Mouse (Mus musculus) yolk sac, embryonic 10.5 days (tissue): Measurements from ENCODE around the gene Tmem238.
"Not testable (repeated sequence)": the region's sequence is repeated elsewhere in the genome, so short reads cannot be mapped to it uniquely, and the experiment has no call there.

Source experiments
- DNase-seq: peaks from one replicate; pipeline ENCODE4 v3.0.0-alpha.2; 2017; ENCODE audit warnings: low spot score

Tmem238 gene

DNA sequence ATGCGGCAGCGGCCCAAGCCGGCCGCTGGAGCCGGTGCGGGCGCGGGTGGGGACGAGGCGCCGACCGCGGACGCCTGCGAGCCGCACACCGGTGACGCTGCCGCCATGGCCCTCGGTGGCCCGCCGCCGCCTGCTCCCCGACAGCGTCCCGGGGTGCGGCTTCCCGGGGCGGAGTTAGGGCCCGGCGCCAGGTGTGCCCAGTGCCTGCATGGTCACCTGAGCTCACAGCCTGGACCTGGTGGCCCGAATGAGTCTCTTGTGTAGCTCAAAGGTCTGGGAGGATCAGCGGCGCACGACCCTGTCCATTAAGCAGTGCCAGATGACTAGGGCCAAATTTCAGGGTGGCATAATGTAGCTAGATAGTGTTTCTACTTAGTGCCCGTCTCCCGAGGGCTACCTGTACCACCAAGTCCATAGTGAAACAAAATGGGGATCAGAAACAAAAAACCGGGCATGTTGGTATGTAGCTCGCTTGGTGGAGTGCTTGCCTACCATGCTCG is at the start of gene Tmem238:
Gene Tmem238, minus strand, starts transcription at position 221 of the 500 bp plus-strand sequence.
- DNase-seq, result peak; percentile 27

DNA sequence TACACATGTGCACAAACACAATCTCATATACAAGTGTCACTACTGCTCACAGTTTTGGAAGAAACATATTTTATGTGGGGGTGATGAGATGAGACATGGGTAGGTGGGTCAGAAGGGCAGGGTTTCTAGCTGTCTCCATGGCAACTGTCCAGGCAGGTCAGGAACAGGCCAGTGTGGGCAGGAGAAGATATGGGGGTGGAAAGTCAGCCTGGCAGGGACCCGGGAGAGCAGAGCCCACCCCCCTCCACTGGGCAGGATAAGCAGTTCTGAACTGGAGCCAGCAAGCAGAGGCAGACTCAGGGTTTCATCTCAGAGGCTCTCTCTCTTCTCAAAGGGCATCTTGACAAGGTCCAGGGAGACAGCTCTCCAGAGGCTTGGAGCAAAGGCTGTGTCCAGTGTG is 48.2 kb upstream of the Tmem238 start:
- no peak for DNase-seq

DNA sequence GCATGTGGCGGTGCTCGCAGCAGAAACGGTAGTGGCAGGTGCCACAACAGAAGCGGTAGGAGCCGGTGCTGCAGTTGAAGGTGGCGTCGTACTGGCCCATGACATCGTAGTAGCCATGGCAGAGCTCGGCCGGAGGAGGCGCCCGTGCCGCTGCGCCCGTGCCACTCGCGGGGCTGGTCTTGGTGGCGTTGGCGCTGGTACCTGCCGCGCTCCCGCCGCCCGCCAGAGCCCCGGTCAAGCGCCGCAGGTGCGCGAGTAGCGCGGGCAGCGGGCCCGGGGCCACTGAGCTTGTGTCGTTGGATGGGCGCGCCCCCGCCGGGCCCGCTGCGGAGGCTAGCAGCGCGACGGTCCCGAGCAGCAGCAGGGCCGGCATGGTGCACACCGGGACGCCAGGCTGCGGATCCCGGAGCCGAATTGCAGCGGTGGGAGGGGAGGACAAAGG is 46.9 kb upstream of the Tmem238 start:
- DNase-seq, result no peak

DNA sequence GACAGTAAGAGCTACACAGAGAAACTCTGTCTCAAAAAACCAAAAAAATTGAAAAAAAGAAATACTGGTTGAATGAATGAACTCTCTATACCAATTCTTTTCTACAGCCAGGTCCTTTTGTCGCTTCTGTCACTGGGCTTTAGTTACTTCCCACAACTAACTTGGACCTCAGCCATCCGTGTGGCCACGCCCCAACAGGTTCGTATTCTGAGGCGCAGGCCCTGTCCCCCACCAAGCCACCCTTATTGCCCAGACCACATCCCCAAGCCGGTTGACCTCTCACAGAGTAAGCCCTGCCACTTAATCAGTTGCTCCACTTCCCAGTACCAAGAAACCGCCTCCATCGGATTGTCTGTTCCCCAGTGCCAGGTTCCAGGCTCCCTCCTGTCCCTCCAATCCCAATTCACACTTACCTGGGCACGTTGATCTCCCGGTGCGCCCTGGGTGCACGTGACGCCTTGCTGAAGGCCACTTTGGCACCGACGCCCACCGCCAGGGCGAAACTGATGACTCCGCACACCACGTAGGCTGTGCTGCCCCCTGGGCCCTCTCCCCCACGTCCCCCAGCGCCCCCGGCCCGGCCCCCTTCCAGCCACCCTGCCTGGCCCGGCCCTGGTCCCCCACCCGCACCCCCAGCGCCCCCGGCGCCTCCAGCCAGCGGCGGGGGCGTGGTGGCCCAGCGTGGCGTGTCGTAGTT is 46.3 kb upstream of the Tmem238 start:
- no peak for DNase-seq

DNA sequence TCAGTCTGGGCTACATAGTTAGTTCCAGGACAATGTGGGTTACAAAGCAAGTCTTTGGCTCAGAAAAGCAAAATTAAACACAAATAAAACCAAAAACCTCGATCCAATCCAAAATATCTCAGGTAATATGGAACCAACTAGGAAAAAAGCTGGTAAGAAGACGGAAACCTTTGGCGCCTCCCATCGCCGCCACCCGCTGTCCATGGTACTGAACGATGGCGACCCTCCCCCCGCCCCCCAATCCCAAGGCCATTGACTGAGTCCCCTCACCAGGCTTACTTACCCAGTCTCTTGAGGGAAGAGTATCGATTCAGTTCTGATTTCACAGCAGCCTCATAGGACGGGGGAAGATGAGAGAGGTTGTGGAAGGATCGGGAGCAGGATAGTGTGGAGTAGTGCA is 41.0 kb upstream of the Tmem238 start:
- DNase-seq, result no peak

DNA sequence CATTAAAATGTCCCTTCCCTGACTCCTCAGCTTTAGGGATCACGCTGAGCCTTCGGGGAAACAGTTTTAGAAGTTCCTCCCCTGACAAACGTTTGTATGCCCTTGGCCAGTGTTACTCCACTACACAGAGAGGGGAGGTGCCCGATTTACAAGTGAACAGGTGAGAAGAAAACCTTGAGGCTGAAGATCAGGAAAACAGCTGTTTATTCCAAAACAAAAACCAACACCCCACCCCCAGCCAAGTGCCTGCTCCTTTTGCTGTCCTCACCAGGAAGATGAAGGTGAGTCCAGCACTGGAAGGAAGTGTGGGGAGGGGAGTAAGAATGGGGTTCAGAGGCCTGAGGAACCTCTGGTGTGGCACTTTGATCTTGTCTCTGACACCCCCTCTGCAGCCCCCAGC is 35.9 kb upstream of the Tmem238 start:
- no peak for DNase-seq

DNA sequence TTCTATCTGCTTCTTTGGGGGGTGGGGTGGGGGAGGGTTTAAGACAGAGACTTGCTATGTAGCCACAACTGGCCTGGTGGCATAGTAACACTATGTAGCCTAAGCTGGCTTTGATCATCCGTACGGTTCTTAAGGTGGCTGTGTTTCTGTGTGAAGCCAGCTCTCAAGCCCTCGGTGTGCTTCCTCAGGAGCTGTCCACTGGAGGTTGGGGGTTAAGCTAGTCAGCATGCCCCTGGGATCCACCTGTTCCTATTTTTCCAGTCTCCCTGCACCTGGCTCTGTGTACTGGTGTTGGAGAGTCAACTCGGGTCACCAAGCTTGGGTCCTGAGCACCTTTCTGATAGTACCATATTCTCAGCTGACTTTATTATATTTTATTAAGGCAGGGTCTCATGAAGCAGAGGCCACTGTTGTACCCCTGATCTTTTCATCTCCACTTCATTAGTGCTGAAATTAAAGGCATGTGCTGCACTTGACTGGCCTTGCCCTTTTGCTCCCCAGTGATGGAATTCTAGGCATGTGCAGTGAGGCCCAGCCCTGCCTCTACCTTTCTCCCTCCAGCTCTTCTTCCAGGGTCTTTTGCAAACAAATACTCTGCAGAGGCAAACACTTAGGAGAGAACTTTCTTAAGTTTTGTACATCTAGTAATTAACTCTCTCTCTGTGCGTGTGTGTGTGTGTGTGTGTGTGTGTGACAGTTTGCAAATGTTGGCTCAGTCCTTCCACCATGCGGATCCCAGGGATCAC is 32.9 kb upstream of the Tmem238 start:
- peak; percentile 58 for DNase-seq

DNA sequence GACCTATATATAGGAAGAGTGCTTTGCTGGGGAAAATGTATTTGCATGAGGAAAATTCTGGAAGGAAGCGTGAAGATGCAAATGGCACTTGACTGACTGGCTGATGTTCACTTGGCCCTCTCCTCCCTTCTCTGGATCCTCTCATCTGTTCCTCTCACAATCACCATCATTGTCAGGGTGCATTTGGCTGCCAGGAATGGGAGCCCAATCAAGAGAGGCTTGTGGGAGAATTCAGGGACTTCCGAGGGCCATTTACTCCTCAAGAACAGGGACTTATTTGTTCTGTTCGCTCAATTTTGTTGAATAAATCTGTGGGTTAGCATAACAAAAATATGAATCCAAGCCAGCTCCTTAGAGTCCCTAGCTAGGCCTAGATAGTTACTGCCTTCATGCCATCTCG is 32.2 kb upstream of the Tmem238 start:
- DNase-seq, result no peak

DNA sequence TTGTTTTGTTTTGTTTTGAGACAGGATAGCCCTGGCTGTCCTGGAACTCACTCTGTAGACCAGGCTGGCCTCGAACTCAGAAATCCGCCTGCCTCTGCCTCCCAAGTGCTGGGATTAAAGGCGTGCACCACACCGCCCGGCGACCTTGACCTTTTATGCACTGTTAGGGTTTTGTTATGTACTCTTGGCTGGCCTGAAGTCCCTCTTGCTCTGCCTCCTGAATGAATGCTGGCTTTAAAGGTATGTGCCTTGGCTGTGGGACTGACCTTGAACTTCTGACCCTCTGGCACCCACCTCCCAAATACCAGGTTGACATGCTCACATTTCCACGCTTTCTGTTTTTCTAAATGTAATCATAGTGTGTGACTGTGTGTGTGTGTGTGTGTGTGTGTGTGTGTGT is 31.5 kb upstream of the Tmem238 start:
- DNase-seq, result not testable (repeated sequence)

DNA sequence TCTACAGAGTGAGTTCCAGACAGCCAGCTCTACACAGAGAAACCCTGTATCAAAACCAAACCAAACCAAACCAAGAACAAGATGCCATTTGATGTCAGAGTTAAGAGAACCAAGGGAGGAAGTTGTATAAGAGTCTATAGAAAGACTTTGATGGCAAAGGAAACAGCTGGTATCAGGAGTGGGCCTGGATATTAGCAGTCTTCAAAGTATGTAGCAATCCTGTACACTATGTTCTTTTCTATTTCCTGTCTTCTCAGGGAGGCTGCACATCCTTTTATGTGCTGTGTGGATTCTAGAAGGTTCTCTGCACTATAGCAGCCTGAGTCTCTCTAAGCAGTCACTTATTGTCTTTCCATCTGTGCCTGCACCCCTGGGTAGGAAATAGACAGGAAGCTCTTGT is 27.1 kb upstream of the Tmem238 start:
- no peak for DNase-seq

DNA sequence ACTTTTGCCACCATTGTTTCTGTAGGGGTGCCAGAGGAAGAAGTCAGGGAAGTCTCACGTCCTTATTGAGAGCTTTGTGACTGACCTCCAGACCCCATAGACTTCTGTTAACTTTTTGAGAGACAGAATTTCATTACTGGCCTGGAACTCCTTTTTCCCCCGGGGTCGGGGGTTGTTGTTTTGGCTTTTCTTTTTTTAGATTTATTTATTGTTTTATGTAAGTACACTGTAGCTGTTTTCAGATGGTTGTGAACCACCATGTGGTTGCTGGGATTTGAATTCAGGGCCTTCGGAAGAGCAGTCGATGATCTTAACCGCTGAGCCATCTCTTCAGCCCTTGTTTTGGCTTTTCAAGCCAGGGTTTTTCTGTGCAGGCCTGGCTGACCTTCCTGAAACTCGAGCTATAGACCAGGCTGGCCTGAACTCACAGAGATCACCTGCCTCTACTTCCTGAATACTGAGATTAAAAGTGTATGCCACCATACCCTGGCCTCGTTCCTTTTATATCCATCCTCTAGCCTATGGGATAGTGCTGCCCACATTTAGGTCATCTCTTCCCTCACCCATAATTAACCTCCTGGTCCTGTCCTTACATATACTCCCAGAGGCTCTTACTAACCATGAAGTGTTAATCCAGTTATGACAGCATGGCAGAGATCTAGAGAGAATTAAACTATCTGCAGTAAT is 23.8 kb upstream of the Tmem238 start:
- DNase-seq, result no peak

DNA sequence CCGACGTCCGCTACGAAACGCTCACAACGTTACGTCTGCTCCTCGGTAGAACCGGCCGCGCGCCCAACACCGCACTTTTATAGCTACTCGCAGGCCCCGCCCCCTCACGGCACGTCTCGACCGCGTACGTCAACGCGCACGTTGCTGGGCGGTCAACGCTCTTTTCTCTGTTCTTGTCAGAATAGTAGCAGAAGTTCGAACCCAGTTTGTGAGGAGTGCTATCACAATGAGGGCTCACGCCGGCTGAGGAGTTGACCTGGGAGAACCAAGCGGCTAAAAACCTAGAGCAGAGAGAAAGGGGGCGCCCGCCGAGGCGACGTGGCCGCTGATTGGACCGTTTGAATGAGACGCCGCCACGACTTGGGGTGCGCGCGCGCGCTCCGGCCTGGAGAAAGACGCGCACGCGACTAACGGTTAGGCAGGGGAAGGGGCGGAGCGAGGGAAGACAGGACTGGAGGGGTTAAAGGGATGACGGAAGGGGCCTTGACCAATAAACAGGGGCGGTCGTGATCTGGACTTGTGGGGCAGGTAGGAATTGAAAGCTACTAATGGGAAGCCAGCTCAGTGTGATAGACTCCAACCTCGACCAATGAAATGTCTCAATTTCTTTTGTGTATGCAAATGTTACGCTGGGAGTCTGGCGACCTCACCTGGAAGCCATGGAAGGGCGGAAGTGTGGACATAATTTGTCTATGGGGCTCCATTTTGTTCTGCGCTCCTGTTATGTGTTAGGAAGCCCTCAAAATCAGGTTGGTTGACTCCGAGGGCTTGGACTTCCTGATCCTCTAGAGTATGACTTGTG is 23.0 kb upstream of the Tmem238 start, which contains the start of gene Ube2s:
Gene Ube2s, minus strand, starts transcription at position 288 of the 802 bp plus-strand sequence.
- DNase-seq, result peak; percentile 99

DNA sequence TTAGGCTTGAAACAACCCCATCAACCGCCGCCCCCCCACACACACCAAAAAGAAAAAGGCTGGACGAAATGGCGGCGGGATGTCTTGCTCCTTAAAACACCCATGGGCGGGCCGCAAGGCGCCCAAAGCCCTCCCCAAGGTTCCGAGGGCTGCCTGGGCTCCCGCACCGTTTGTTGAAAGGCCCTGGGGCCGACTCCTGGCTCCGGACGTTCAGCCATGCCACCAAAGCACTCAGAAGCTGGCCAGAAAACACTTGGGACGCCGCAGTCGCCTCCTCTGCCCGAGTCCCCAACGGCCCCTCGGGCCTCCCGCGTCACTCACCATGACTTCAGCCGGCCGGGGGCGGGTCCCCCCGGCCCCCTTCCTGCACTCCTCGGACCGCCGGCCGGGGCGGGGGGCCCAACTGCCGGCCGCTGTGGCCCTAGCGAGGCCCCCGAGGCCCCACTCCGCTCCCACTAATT is 22.4 kb upstream of the Tmem238 start:
- DNase-seq, result peak; percentile 58

DNA sequence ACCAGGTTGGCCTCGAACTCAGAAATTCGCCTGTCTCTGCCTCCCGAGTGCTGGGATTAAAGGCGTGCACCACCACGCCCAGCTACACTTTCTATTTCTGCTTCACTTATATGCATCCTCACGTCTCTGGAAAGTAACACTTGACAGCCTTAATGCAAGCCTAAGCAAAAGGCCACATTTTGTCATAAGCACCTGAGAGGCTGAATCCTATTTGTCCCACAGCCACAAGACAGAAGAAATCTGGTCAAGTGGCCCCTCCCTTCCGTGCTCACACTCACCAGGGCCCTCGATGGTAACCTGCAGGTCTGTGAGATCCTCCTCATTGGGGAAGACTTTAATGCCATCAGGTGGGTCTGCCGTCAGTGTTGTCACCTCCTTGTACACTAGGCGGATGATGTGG is 21.7 kb upstream of the Tmem238 start:
- DNase-seq, result not testable (repeated sequence)

DNA sequence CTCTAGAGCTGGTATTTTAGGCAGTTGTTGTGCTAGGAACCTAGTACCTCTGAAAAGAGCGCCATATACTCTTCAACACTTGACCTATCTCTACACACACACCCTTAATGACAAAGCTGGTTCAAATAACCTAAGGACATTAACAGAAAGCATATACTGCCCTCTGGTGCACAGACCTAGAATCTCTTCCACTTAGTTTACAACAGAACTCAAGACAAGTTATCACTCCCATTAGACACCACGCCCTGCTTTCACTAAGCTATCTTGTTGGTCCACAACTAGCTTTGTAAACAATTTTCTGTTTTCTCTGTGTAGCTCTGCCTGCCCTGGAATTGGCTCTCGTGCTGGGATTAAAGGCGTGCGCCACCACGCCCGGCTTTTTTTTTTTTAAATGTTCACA is 17.3 kb upstream of the Tmem238 start:
- no peak for DNase-seq

DNA sequence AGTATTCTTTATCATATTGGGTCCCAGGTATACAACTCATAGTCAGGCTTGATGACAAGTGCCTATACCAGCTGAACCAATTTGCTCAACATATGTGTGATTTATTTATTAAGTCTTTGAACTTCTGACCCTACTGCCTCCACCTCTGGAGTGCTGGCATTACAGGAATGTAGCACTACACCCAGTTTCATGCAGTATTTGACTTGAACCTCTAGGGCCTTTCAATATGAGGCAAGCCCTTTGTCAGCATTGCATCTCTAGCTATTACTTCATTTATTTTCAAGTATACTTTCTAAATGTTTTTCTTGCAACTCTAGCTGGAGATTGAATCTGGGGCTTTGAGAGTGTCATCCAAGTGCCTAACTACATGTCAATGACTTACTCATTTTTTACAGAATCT is 12.8 kb upstream of the Tmem238 start:
- no peak for DNase-seq

DNA sequence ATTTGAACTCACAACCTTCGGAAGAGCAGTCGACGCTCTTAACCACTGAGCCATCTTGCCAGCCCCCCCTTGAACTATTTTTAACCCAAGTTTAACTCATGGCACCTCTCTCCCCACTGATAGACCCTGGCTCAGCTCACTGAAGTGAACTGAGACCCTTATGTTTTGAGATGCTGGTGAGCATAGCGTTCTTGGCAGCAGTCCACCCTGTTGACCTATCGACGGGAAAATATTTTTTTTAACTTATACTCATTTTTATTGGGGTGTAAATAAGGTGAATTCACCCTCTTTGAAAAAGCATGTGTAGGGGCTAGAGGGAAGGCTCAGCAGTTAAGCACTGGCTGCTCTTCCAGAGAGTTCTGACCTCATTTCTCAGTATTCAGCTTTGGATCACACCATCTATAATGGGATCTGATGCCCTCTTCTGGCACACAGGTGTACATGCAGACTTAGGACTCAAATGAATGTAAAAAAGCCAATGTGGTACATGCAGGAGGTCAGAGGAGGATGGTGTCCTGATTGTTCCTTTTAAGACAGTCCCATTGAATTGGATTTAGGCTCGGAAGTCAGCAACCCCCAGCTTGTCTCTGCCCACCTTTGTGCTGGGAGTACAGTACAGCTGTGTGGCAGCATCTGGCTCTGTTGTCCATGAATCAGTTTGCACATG is 6.4 kb upstream of the Tmem238 start:
- DNase-seq, result peak; percentile 37

DNA sequence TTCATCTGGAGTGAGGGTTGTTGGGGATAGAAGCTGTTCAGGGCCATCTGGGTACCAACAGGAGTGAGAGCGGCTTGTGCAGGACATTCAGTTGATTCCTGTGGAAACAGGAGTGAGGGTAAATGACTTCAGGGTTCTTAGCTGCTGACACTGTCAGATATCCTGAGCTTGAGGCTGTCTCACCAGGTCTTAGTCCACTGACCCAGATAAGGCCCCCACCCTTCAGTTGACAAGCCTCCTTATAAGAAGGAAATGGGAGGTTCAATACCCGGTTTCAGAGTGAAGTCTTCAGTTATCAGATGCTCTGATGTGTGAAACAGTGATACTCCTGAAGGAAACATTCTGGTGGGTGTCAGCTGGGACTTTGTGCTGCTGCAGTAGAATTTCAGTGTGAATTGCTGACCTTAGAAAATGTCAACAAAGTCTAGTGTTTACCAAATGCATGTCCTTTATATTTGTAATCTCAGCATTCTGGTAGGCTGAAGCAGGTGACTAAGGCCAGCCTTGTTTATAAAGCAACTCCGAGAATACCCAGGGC is 5.2 kb upstream of the Tmem238 start:
- peak; percentile 45 for DNase-seq

DNA sequence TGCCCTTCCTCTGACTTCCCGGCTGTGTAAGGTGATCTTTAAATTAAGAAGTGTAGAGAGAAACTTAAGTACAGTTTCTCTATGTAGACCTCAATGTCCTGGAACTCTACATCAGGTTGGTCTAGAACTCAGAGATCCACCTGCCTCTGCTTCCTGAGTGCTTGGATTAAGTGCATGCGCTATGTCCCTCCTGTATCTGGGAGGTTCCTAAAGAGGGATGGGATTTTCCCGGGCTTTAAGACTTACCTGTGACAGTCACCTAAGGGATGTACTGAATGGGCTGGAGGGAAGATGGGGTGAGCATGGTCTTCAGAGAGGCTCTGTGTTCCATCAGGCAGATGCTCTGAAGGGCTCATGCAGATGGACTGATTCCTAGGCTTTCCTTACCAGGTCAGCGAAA is 4.2 kb upstream of the Tmem238 start:
- DNase-seq, result no peak

DNA sequence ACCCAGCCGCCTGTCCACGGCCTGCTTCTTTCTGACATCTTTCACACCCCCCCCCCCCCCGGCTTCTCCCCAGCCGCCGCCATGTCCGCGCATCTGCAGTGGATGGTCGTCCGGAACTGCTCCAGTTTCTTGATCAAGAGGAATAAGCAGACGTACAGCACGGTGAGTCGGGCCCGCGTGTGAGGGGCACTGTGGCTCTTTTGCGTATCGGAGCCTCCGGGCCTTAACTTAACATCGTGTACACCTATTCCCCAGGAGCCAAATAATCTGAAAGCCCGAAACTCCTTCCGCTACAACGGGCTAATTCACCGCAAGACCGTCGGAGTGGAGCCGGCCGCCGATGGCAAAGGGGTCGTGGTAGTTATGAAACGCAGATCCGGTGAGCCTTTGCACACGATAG is 3.8 kb upstream of the Tmem238 start:
- not testable (repeated sequence) for DNase-seq
